In genomic region chr9:55195876-55196275, GRCm38 (mm10) we compare ENCODE assay signal across 22 mouse cellular contexts. TPM values are rescaled to one million over a fixed set of nuclear protein-coding genes. Genes with fewer than 3 reads are reported as not detected.
DNase-seq lines count a peak whose midpoint lies in the region; ATAC-seq and TF ChIP-seq lines count a peak whose summit lies in the region.
"Had no signal": no experiment of that assay in that cellular context is flagged by ENCODE, and none has a peak within 500 bp of the region (broad histone marks: within the 10 kb centered on the region; RNA-seq: fewer than 3 reads in every experiment).

No protein-coding gene starts in this region.

- 56% methylated on average over 3 of the region's 3 CpGs for WGBS in kidney, adult 2 months
- 89% methylated on average over 3 of the region's 3 CpGs for WGBS in kidney, embryonic 16.5 days
- 24% methylated on average over 3 of the region's 3 CpGs for WGBS in liver, adult 2 months
- WGBS in liver, postnatal 0 days (ENCODE audit: insufficient replicate concordance) = 62% methylated on average over 3 of the region's 3 CpGs
- WGBS in liver, embryonic 12.5 days (ENCODE audit: insufficient replicate concordance) = 76% methylated on average over 3 of the region's 3 CpGs

- peak; percentile 57 for DNase-seq in kidney, adult 2 months
- no peak for DNase-seq in kidney, adult 18-20 months
- peak; percentile 50 for DNase-seq in kidney, adult 9 months
- peak; percentile 80 for DNase-seq in liver, adult 2 months (ENCODE audit: extremely low read depth, low read depth, low spot score)
- no peak for DNase-seq in liver
- DNase-seq in liver, postnatal 0 days = no peak
- DNase-seq: adrenal gland, adult 2 months; adrenal gland, adult 8-10 months; adrenal gland, postnatal 10 days; adrenal gland, postnatal 14 days; adrenal gland, postnatal 25 days; adrenal gland, postnatal 36 days; B cell, adult 2 months; cerebellum, adult 11 months; cerebellum, adult 11-12 months had no signal

- TF ChIP-seq CTCF in kidney, adult 2 months (conservative IDR thresholded peaks at IDR 0.05; ENCODE audit: insufficient read depth, insufficient read length, low read depth, low read length) = no peak
- TF ChIP-seq CTCF in liver, adult 2 months (IDR thresholded peaks at IDR 0.05; ENCODE audit: low read depth, low read length) = no peak
- no peak for TF ChIP-seq CTCF in liver, postnatal 0 days (IDR thresholded peaks at IDR 0.05; ENCODE audit: low read depth)

- no peak for TF ChIP-seq EP300 in liver, postnatal 0 days (IDR thresholded peaks at IDR 0.05; ENCODE audit: low read depth)

- ATAC-seq in kidney, embryonic 16.5 days (ENCODE audit: low FRiP score, low TSS enrichment) = no peak
- no peak for ATAC-seq in liver, postnatal 0 days
- ATAC-seq in liver, embryonic 12.5 days = no peak
- ATAC-seq: activated CD4-positive, CD25-positive, alpha-beta regulatory T cell, adult 4 months; CD4-positive, CD25-positive, alpha-beta regulatory T cell, adult 4 months; Patski had no signal

- no peaks in the 10 kb centered on the region for H3K27me3 ChIP-seq in kidney, adult 2 months (replicated peaks; ENCODE audit: control insufficient read depth, insufficient read depth, low read length)
- H3K27me3 ChIP-seq in kidney, embryonic 16.5 days (ENCODE audit: insufficient read depth, low read length) = no peaks in the 10 kb centered on the region
- no peaks in the 10 kb centered on the region for H3K27me3 ChIP-seq in liver, adult 2 months (ENCODE audit: control insufficient read depth, insufficient read depth, low read length)
- H3K27me3 ChIP-seq in liver, postnatal 0 days (ENCODE audit: insufficient read depth, low read length) = no peaks in the 10 kb centered on the region
- H3K27me3 ChIP-seq in liver, embryonic 12.5 days (replicated peaks) = no peaks in the 10 kb centered on the region
- H3K27me3 ChIP-seq: CH12.LX, Patski had no signal

- H3K9ac ChIP-seq in kidney, embryonic 16.5 days (replicated peaks; ENCODE audit: low read length) = no peak overlapping the region
- H3K9ac ChIP-seq in liver, adult 2 months (ENCODE audit: low read depth, low read length) = no peak overlapping the region
- H3K9ac ChIP-seq in liver, postnatal 0 days (replicated peaks) = no peak overlapping the region
- no peak overlapping the region for H3K9ac ChIP-seq in liver, embryonic 12.5 days

- H3K79me2 ChIP-seq in liver, adult 2 months (ENCODE audit: control insufficient read depth, insufficient read depth, low read length) = no peaks in the 10 kb centered on the region

- H3K27ac ChIP-seq in kidney, adult 2 months (ENCODE audit: insufficient read depth, low read depth, low read length) = no peak overlapping the region
- H3K27ac ChIP-seq in kidney, embryonic 16.5 days (ENCODE audit: low read length) = no peak overlapping the region
- H3K27ac ChIP-seq in liver, adult 2 months (replicated peaks; ENCODE audit: insufficient read depth, low read depth, low read length) = peak overlapping the region; percentile 32; the same call in 1 of the 2 replicates
- peak overlapping the region; percentile 32; the same call in 1 of the 2 replicates for H3K27ac ChIP-seq in liver, postnatal 0 days (ENCODE audit: low read depth)
- no peak overlapping the region for H3K27ac ChIP-seq in liver, embryonic 12.5 days

- H3K36me3 ChIP-seq in kidney, adult 2 months (ENCODE audit: control insufficient read depth, insufficient read depth, low read length) = no peaks in the 10 kb centered on the region; the same call in 1 of the 2 replicates
- peaks cover 11% of the 10 kb centered on the region for H3K36me3 ChIP-seq in kidney, embryonic 16.5 days (ENCODE audit: insufficient read depth, low read length)
- peaks cover 22% of the 10 kb centered on the region for H3K36me3 ChIP-seq in liver, adult 2 months (ENCODE audit: control insufficient read depth, insufficient read depth, low read length)
- H3K36me3 ChIP-seq in liver, postnatal 0 days (replicated peaks; ENCODE audit: insufficient read depth, low read length) = peaks cover 3% of the 10 kb centered on the region; the same call in 1 of the 2 replicates
- H3K36me3 ChIP-seq in liver, embryonic 12.5 days = peaks cover 52% of the 10 kb centered on the region

- H3K4me1 ChIP-seq in kidney, adult 2 months (ENCODE audit: control insufficient read depth, insufficient read depth, low read length) = no peaks in the 10 kb centered on the region; the same call in 1 of the 2 replicates
- H3K4me1 ChIP-seq in kidney, embryonic 16.5 days (ENCODE audit: insufficient read depth, low read length) = no peaks in the 10 kb centered on the region
- H3K4me1 ChIP-seq in liver, adult 2 months (ENCODE audit: control insufficient read depth, insufficient read depth, low read length) = peaks cover 12% of the 10 kb centered on the region; the same call in 1 of the 2 replicates
- peaks cover 7% of the 10 kb centered on the region for H3K4me1 ChIP-seq in liver, postnatal 0 days (ENCODE audit: insufficient read depth)
- H3K4me1 ChIP-seq in liver, embryonic 12.5 days = no peaks in the 10 kb centered on the region

- H3K9me3 ChIP-seq in kidney, embryonic 16.5 days (ENCODE audit: low read length) = no peaks in the 10 kb centered on the region
- H3K9me3 ChIP-seq in liver, postnatal 0 days (ENCODE audit: low read length) = no peaks in the 10 kb centered on the region
- no peaks in the 10 kb centered on the region for H3K9me3 ChIP-seq in liver, embryonic 12.5 days (replicated peaks)
- H3K9me3 ChIP-seq: G1E had no signal

- TF ChIP-seq POLR2A in kidney, adult 2 months (IDR thresholded peaks at IDR 0.05; ENCODE audit: low read depth, low read length) = no peak
- TF ChIP-seq POLR2A in liver, adult 2 months (IDR thresholded peaks at IDR 0.05; ENCODE audit: extremely low read depth, insufficient read depth, low read length) = no peak

- H3K4me3 ChIP-seq in kidney, adult 2 months (ENCODE audit: insufficient read depth, low read depth, low read length) = no peak overlapping the region
- no peak overlapping the region for H3K4me3 ChIP-seq in kidney, embryonic 16.5 days (ENCODE audit: low read length)
- no peak overlapping the region for H3K4me3 ChIP-seq in liver, adult 2 months (ENCODE audit: insufficient read depth, low read depth, low read length)
- H3K4me3 ChIP-seq in liver, postnatal 0 days (ENCODE audit: low read depth, low read length) = no peak overlapping the region
- H3K4me3 ChIP-seq in liver, embryonic 12.5 days = no peak overlapping the region

- H3K4me2 ChIP-seq in kidney, embryonic 16.5 days (replicated peaks; ENCODE audit: low read depth, low read length) = no peak overlapping the region
- H3K4me2 ChIP-seq in liver, postnatal 0 days (ENCODE audit: low read depth, low read length) = no peak overlapping the region; the same call in 1 of the 2 replicates
- no peak overlapping the region for H3K4me2 ChIP-seq in liver, embryonic 12.5 days

RNA-seq across cellular contexts. Expression of gene Fbxo22, which starts 12.8 kb away (rescaled TPM):
- 26.4 and 27.7 TPM in 2 replicates for polyA plus RNA-seq in kidney, adult 2 months (2012; rRNA removed)
- polyA plus RNA-seq in kidney, embryonic 16.5 days (2015; fragmentation: Nextera tagmentation; extraction: Ambion mirVana) = 69.5 and 73.4 TPM in 2 replicates
- total RNA-seq in liver, adult 2 months (2014; rRNA removed) = 44.4 and 45.4 TPM in 2 replicates
- polyA plus RNA-seq in liver, adult 2 months (2012; rRNA removed) = 18.3 and 18.5 TPM in 2 replicates
- polyA plus RNA-seq in liver, postnatal 0 days (2015; fragmentation: Nextera tagmentation; extraction: Ambion mirVana) = 23.1 and 25.0 TPM in 2 replicates
- 33.0 and 36.3 TPM in 2 replicates for polyA plus RNA-seq in liver, embryonic 12.5 days (2016; fragmentation: Nextera tagmentation; extraction: Ambion mirVana)

RNA-seq across cellular contexts. Expression of gene Ube2q2, which starts 47.2 kb away (rescaled TPM):
- polyA plus RNA-seq in kidney, adult 2 months (2012; rRNA removed) = 10.7 and 11.1 TPM in 2 replicates
- 15.0 and 29.2 TPM in 2 replicates for polyA plus RNA-seq in kidney, embryonic 16.5 days (2015; fragmentation: Nextera tagmentation; extraction: Ambion mirVana)
- 17.4 and 18.2 TPM in 2 replicates for total RNA-seq in liver, adult 2 months (2014; rRNA removed)
- polyA plus RNA-seq in liver, adult 2 months (2012; rRNA removed) = 5.5 and 6.5 TPM in 2 replicates
- polyA plus RNA-seq in liver, postnatal 0 days (2015; fragmentation: Nextera tagmentation; extraction: Ambion mirVana) = 7.7 and 8.3 TPM in 2 replicates
- polyA plus RNA-seq in liver, embryonic 12.5 days (2016; fragmentation: Nextera tagmentation; extraction: Ambion mirVana) = 24.9 and 26.9 TPM in 2 replicates

Comparison
In these comparisons a context has a peak if more than half of its experiments do, and no peak if none do; other contexts are left out.
1. DNase-seq: peak in kidney, adult 2 months (single experiment), kidney, adult 9 months (single experiment) and liver, adult 2 months (single experiment); none in kidney, adult 18-20 months (single experiment), liver (single experiment) and liver, postnatal 0 days (single experiment).
2. H3K27ac ChIP-seq: peak in liver, adult 2 months (single experiment) and liver, postnatal 0 days (single experiment); none in kidney, adult 2 months (single experiment), kidney, embryonic 16.5 days (single experiment) and liver, embryonic 12.5 days (single experiment).